Comparison of ENCODE assay signal across 8 mouse cellular contexts in the genomic region with DNA sequence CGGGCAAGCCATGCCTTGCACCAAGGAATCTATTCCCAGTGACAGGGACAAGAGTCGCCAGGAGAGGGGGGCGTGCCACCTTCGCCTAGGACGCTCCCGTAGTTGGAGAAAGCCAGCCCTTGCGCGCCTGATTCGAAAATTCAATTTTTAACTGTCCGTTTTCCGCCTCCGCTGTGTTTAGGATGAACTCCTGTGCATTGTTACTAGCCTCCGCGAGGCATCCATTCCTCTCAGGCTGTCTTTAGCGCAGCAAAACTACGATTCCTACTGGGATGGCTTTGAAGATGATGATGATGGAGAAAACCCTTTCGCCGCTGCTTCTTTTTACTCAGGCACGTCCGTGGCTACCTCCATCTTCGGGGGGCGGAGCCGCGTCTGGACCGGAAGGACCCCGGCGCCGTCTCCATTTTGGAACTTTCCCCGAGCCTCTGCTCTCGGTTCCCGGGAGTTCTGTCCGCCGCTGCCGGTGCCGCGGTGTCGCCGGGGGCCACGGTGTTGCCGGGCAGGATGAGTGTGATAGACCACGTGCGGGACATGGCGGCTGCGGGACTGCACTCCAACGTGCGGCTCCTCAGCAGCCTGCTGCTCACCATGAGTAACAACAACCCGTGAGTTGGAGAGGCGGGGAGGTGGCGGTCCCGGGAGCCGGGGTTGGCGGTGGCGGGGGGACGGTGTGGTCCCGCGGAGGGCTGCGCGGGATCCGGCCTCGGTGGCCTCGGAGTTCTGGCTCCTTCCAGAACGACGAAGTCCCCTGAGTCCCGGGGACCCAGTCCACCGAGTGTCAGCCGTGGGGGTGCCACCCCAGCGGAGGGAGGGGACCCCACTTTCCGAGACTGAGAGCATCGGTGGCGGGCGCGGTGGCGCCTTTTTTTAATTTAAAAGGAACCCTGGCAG. TPM values are rescaled to one million over a fixed set of nuclear protein-coding genes. Genes with fewer than 3 reads are reported as not detected.
DNase-seq lines count a peak whose midpoint lies in the region; ATAC-seq lines count a peak whose summit lies in the region.

No protein-coding gene starts in this region.

- H3K36me3 ChIP-seq in hindbrain, embryonic 13.5 days: no peaks in the 10 kb centered on the region

- peaks cover 21% of the 10 kb centered on the region for H3K4me1 ChIP-seq in hindbrain, embryonic 13.5 days (replicated peaks)

- peak; percentile 91 for ATAC-seq in hindbrain, embryonic 13.5 days (ENCODE audit: low FRiP score)

- H3K27me3 ChIP-seq in hindbrain, embryonic 13.5 days: no peaks in the 10 kb centered on the region

- peak; percentile 91 for DNase-seq in NIH3T3 (ENCODE audit: low read depth)
- DNase-seq in cerebellum, postnatal 10 days: peak; percentile 95
- peak; percentile 80 to 88 for DNase-seq in frontal cortex, postnatal 14 days (ENCODE audit: low spot score in 2 of 2)
- DNase-seq in layer of hippocampus, postnatal 25 days (ENCODE audit: extremely low spot score in 1 of 2, low spot score in 1 of 2): peak; percentile 84 to 90
- peak; percentile 89 for DNase-seq in lung, postnatal 25 days (ENCODE audit: low spot score)
- peak; percentile 94 for DNase-seq in retina, embryonic 14.5 days (ENCODE audit: low spot score)
- peak; percentile 94 for DNase-seq in thymus, postnatal 4 days

- H3K27ac ChIP-seq in hindbrain, embryonic 13.5 days: peak overlapping the region; percentile 94

- no peaks in the 10 kb centered on the region for H3K9me3 ChIP-seq in hindbrain, embryonic 13.5 days

- peak overlapping the region; percentile 96 for H3K9ac ChIP-seq in hindbrain, embryonic 13.5 days

- H3K4me2 ChIP-seq in hindbrain, embryonic 13.5 days: peak overlapping the region; percentile 95

- WGBS in hindbrain, embryonic 13.5 days: under 1% methylated on average over 72 of the region's 73 CpGs

- peak overlapping the region; percentile 97 for H3K4me3 ChIP-seq in hindbrain, embryonic 13.5 days

RNA-seq across cellular contexts. Expression of a gene that starts 0.8 kb away (rescaled TPM):
- polyA plus RNA-seq in hindbrain, embryonic 13.5 days (2015; fragmentation: Nextera tagmentation; extraction: Ambion mirVana): 46.7 and 51.8 TPM in 2 replicates
- 10 to 100 TPM; 27.6 to 28.1 TPM for total RNA-seq in layer of hippocampus, postnatal 25 days (2021)

RNA-seq across cellular contexts. Expression of a gene that starts 30.6 kb away (rescaled TPM):
- 159 and 173 TPM in 2 replicates for polyA plus RNA-seq in hindbrain, embryonic 13.5 days (2015; fragmentation: Nextera tagmentation; extraction: Ambion mirVana)
- 100 to 1,000 TPM; 285 to 290 TPM for total RNA-seq in layer of hippocampus, postnatal 25 days (2021)

RNA-seq across cellular contexts. Expression of a gene that starts 50.2 kb away (rescaled TPM):
- 131 and 132 TPM in 2 replicates for polyA plus RNA-seq in hindbrain, embryonic 13.5 days (2015; fragmentation: Nextera tagmentation; extraction: Ambion mirVana)
- 10 to 100 TPM; 73.8 to 78.8 TPM for total RNA-seq in layer of hippocampus, postnatal 25 days (2021)

RNA-seq across cellular contexts. Expression of a gene that starts 50.6 kb away (rescaled TPM):
- 48.3 and 50.2 TPM in 2 replicates for polyA plus RNA-seq in hindbrain, embryonic 13.5 days (2015; fragmentation: Nextera tagmentation; extraction: Ambion mirVana)
- total RNA-seq in layer of hippocampus, postnatal 25 days (2021): 10 to 100 TPM; 26.4 to 28.2 TPM

Comparison
In these comparisons a context has a peak if more than half of its experiments do, and no peak if none do; other contexts are left out.
1. Peak in every context shown above with its lines: DNase-seq, ATAC-seq, H3K4me3 ChIP-seq and H3K27ac ChIP-seq.